Mouse (Mus musculus) brain, embryonic 14.5 days (tissue): ENCODE measurements at regions not wholly inside any gene's neighbourhood (a gene's known extent, or its start where the extent isn't known, plus 50 kb on each side); places are given as distances from the start of the nearest gene placed in this dataset.

Experiments used
- DNase-seq: peaks from one replicate; pipeline ENCODE4 v3.0.0-alpha.2; 2011; ENCODE audit warnings: low read depth
- CTCF ChIP-seq: fragments of 200-500 bp; IDR thresholded peaks from 2 replicates; pipeline ENCODE4 v1.5.1; 2012; ENCODE audit warnings: inconsistent platforms, mild to moderate bottlenecking, moderate library complexity, borderline replicate concordance; ENCODE audit not compliant: insufficient read depth, insufficient read length; ENCODE audit errors: extremely low read depth
- POLR2A ChIP-seq: fragments of 200-500 bp; IDR thresholded peaks from 2 replicates; pipeline ENCODE4 v1.6.1; 2012; ENCODE audit warnings: mild to moderate bottlenecking, inconsistent platforms, borderline replicate concordance; ENCODE audit not compliant: poor library complexity, insufficient read depth, insufficient read length, severe bottlenecking; ENCODE audit errors: extremely low read depth

GRCm38 (mm10) chr15:97465366-97465765, 218.3 kb upstream of the Amigo2 start:
- TF ChIP-seq CTCF (no peak), POLR2A (no peak)
- DNase-seq = no peak

GRCm38 (mm10) chr15:97464737-97465136, 217.7 kb upstream of the Amigo2 start:
- TF ChIP-seq POLR2A (no peak), CTCF (no peak)

GRCm38 (mm10) chr15:97462587-97462986, 215.5 kb upstream of the Amigo2 start:
- no peak for DNase-seq
- TF ChIP-seq POLR2A = no peak
- TF ChIP-seq CTCF = no peak

More at GRCm38 (mm10) chr15:97464737-97465136, 217.7 kb upstream of the Amigo2 start:
- DNase-seq = no peak

GRCm38 (mm10) chr15:97462006-97462405, 214.9 kb upstream of the Amigo2 start:
- no peak for DNase-seq
- TF ChIP-seq POLR2A (no peak), CTCF (no peak)

GRCm38 (mm10) chr15:97461060-97461459, 214.0 kb upstream of the Amigo2 start:
- TF ChIP-seq CTCF = no peak
- TF ChIP-seq POLR2A = no peak
- no peak for DNase-seq

- TF ChIP-seq POLR2A (no peak), CTCF (no peak)
- no peak for DNase-seq
These were observed 213.3 kb upstream of the Amigo2 start for GRCm38 (mm10) chr15:97460360-97460719.

- no peak for DNase-seq
- no peak for TF ChIP-seq CTCF
- no peak for TF ChIP-seq POLR2A
These were observed 212.7 kb upstream of the Amigo2 start for GRCm38 (mm10) chr15:97459606-97460359.

GRCm38 (mm10) chr15:97458748-97459221, 211.7 kb upstream of the Amigo2 start:
- TF ChIP-seq POLR2A = no peak
- no peak for TF ChIP-seq CTCF
- no peak for DNase-seq

GRCm38 (mm10) chr15:97458139-97458747, 211.2 kb upstream of the Amigo2 start:
- no peak for DNase-seq
- TF ChIP-seq CTCF = no peak
- no peak for TF ChIP-seq POLR2A

- no peak for DNase-seq
- TF ChIP-seq CTCF (no peak), POLR2A (no peak)
These were observed 210.4 kb upstream of the Amigo2 start for GRCm38 (mm10) chr15:97457468-97457867.

- TF ChIP-seq POLR2A (no peak), CTCF (no peak)
- DNase-seq = no peak
These were observed 209.9 kb upstream of the Amigo2 start for GRCm38 (mm10) chr15:97456991-97457390.

GRCm38 (mm10) chr15:97455672-97456071, 208.6 kb upstream of the Amigo2 start:
- TF ChIP-seq CTCF (no peak), POLR2A (no peak)
- DNase-seq = no peak

GRCm38 (mm10) chr15:97449724-97450123, 202.6 kb upstream of the Amigo2 start:
- DNase-seq = no peak
- TF ChIP-seq CTCF = no peak
- no peak for TF ChIP-seq POLR2A

GRCm38 (mm10) chr15:97449001-97449400, 201.9 kb upstream of the Amigo2 start:
- TF ChIP-seq POLR2A (no peak), CTCF (no peak)

More at GRCm38 (mm10) chr15:97449001-97449400, 201.9 kb upstream of the Amigo2 start:
- no peak for DNase-seq
